Mouse (Mus musculus) brain, embryonic 14.5 days (tissue): Measurements from ENCODE around the gene Lmbrd1.

ENCODE experiments used
- CTCF ChIP-seq: fragments of 200-500 bp; IDR thresholded peaks from 2 replicates; pipeline ENCODE4 v1.5.1; 2012; ENCODE audit warnings: inconsistent platforms, mild to moderate bottlenecking, moderate library complexity, borderline replicate concordance; ENCODE audit not compliant: insufficient read depth, insufficient read length; ENCODE audit errors: extremely low read depth
- POLR2A ChIP-seq: fragments of 200-500 bp; IDR thresholded peaks from 2 replicates; pipeline ENCODE4 v1.6.1; 2012; ENCODE audit warnings: mild to moderate bottlenecking, inconsistent platforms, borderline replicate concordance; ENCODE audit not compliant: poor library complexity, insufficient read depth, insufficient read length, severe bottlenecking; ENCODE audit errors: extremely low read depth

GRCm38 (mm10) chr1:24758516-24758915, 80.1 kb downstream of the Lmbrd1 start:
- no peak for TF ChIP-seq CTCF
- TF ChIP-seq POLR2A = no peak
